Mouse (Mus musculus): Measurements from ENCODE around the gene Prelp.
A peak's percentile ranks its signal among the peaks of the same experiment; 100 is the strongest.
"Not testable (repeated sequence)": the region's sequence is repeated elsewhere in the genome, so short reads cannot be mapped to it uniquely, and the experiment has no call there.

Prelp gene

DNA sequence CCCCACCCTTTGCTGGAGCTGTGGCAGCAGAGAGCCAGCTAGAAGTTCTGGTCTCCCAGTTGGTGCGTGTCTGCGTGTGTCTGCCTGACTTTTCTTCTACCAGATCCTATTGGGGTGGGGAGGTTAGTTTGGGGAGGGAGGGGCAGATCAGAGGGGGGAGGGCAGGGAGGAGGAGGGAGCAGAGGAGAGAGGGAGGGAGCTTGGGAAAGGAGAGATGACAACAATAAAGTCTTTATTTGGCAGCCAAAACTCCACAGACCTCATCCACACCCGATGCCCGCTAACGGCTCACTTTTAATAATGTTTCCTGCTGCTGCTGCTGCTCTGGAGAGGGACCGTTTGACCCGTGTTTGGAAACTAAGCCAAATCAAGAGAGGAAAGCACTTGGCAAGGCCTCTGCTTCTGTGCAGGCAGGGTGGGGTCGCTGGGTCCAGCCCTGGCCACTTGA, at the start of gene Prelp:
Gene Prelp (minus strand): TSS at position 111 of the 448 bp plus-strand sequence.
- peak; percentile 67 to 81 for DNase-seq

DNA sequence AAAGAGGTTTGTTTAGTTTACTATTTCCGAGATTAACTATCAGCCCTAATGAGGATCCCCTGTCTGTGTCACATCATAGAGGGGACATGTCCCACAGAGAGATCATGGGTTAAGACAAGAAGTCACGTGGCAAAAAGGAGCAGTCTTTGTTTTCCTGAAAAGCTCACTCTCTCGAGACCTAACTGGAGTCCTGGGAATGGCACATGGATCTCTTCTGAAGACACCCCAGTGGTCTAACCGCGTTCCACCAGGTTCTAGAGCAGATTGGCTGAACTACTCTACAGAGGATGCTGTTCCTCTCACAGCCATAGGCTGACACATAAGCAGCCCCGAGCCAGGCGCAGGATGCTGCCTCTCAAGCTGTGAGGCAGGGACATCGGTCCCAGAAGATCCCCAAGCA, 48.2 kb upstream of the Prelp start:
- no peak for DNase-seq

DNA sequence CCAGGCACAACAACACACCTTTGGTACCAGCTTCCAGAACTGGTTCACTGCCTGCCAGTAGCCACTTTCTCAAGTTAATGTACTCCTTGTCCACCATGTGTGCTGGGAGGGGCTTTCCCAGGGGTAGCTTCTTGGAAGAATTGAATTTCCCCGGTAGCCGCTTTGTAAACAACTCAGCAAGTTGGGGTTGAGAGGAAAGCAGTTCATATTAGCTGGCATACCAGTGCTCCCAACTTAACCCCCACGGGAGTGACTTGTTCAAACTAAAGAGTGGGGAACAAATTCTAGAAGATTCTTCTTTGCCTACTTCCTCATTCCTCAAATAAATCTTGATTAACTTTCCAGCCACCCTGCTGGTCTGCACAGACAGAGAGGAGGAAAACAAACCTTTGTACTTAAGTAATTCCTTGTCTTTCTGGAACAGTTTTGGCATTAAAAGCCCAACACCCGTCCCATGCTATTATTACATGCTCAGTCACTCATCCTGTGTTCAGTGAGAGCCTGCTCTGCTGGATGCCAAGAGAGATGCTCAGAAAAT, 47.6 kb upstream of the Prelp start:
- no peak for DNase-seq

DNA sequence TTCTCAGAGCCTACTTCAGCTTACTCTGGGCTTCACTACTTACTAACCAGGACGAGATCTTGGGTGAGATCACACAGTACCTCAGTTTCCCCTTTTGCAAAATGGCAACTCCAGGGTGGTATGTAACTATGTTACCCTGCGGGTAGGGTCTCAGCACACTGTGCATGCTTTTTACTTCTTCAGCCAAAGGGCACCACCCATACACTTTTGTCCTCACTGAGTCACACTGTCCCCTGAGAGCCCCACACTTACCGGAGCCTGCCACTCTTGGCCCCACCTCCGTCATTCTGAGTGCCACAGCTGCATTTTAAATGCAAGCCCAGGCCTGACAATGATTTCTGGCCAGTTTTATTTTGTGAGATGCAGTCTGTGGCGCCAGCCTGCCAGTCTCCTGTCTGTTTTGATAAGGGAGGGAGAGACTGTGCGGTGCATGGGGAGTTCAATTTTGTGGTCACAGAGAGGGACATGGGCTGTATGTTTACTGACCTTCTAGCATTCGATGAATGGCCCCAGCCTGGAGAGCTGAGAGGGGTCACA, 46.3 kb upstream of the Prelp start:
- no peak for DNase-seq

DNA sequence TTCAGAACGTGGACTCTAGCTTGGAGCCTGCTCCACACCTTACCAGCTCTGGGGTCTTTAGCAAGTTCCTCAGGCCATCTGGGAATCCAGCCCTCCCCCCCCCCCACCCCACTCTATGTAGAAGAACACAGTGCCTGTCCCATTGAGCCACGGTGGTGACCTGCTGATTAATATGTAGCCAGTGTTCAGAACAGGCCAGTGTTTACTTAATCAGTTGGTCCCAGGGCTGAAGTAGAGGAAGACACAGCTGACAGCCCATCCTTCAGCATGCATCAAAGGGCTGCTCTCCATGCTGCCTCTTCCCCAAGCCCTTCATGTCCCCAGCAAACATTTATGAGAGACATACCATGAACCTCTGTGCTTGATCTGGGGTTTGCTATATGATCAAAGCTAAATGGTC, 44.8 kb upstream of the Prelp start:
- DNase-seq, result no peak

DNA sequence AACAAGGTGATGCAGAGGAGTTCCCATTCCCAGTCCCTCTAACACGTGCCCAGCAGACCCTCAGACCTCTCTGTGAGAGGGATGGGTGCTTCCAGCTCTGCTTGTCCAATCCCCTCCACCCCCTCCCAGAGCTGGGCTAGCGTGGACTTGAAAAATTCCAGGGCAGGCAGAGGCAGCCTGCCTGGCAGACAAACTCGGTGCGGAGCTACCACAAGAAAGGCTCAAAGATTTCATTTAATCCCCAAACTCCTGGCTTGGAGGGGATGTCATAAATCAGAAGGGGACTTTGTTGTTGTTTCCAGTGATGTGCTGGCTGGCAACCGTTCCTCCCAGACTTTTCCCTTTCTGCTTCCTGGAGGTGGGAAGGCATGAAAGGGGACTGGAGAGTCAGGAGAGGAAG, 44.1 kb upstream of the Prelp start:
- DNase-seq, result peak; percentile 38 to 42

DNA sequence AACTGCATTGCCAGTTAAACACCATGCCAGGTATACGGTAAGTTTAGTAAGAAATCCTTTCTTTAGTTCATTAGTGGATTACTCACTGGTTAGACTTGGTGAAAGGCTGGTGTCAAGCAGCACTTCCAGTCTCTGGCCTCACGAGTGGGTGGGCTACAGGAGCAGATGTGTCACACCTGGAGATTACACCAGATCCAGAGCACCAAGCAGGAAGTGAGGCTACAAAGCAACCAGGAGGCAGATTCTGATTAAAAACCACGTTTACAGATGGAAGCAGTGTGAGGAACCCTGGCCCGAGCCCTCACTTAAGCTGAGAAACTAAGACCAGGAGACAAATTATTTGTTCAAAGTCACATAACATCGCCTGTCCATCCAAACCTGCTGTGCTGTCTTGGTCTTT, 43.5 kb upstream of the Prelp start:
- DNase-seq, result no peak

DNA sequence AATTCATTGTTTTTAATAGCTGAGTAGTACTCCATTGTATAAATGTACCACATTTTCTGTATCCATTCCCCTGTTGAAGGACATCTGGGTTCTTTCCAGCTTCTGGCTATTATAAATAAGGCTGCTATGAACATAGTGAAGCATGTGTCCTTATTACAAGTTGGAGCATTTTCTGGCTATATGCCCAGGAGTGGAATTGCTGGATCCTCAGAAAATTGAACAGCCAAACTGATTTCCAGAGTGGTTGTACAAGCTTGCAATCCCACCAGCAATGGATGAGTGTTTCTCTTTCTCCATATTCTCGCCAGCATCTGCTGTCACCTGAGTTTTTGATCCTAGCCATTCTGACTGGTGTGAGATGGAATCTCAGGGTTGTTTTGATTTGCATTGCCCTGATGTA, 42.4 kb upstream of the Prelp start:
- DNase-seq, result not testable (repeated sequence)

DNA sequence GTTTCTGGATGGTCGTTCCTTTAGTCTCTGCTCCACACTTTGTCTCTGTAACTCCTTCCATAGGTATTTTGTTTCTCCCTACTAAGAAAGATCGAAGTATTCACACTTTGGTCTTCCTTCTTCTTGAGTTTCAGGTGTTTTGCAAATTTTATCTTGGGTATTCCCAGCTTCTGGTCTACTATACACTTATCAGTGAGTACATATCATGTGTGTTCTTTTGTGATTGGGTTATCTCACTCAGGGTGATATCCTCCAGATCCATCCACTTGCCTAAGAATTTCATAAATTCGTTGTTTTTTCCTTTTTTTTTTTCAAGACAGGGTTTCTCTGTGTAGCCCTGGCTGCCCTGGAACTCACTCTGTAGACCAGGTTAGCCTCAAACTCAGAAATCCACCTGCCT, 41.9 kb upstream of the Prelp start:
- not testable (repeated sequence) for DNase-seq

DNA sequence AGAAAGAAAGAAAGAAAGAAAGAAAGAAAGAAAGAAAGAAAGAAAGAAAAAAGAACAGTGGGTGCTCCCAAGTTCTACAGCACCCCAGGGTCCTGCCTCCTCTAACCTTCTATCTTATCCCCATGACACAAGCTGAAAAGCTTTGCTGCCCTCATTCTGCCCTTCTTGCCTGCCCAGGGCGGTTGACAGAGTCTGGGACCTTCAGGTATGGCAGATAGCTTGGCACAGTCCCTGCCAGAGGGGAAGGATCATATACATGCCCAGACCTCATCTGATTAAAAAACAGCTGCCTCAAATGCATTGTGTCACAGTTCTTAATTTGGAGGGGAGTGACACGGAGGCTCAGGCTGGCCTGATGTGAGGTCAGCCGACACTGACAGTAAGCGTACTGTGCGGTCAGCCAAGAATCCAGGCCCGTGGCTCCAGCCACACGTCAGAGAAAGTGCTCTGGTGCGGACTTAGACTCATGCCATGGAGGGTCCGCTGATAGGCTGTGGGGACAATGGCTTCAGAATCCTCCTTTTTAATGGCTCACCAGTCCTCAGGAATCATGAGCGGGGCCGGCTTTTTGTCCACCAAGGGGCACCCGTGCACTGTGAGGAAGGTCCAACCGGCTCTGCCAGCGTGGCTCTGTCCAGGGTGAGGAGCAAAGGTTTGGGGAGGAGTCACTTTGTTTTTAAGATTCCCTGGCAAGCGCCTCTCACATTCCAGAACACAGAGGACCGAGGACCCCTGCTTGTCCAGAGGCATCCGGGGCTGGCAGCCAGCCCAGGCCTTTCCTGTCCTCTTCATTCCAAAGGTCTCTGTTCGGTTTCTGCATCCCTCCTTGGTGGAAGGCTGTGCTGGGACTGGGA, 40.3 kb upstream of the Prelp start:
- DNase-seq, result peak; percentile 94 to 96

DNA sequence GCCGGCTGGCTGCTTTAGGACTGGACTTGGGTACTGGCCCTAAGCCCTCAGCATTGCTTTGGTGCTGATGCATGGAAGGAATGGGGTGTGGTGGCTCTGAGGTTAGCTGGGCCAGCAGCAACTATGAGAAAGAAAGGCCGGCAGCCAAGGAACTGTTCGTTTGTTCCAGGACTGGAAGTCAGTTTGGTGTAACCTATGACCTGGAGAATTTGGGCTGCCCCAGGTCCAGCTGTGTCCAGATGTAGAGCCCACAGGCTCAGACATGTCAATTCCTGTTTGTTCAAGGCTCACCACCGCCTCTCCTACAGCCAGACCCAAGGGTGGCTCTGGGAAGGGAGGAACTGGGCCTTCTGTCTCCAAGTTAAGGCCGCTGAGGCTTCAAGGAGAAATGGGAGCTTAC, 38.3 kb upstream of the Prelp start:
- DNase-seq, result peak; percentile 48 to 63

DNA sequence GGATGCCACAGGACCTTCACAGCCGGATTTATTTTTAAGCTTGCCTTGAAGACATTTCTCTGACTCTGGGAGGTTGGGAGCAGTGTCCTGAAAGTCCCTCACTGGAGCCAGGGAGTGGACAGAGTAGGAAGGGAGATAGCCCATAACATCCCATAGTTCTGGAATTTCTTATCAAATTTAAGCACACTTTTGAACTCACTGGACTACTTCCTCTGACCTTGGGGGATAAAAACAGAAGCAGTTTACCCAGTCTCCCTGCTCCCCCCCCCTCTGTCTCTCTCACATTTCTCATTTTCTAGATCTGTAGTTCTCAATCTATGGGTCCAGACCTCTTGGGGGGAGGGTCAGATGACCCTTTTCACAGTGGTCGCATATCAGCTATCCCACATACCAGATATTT, 32.8 kb upstream of the Prelp start:
- DNase-seq, result no peak

DNA sequence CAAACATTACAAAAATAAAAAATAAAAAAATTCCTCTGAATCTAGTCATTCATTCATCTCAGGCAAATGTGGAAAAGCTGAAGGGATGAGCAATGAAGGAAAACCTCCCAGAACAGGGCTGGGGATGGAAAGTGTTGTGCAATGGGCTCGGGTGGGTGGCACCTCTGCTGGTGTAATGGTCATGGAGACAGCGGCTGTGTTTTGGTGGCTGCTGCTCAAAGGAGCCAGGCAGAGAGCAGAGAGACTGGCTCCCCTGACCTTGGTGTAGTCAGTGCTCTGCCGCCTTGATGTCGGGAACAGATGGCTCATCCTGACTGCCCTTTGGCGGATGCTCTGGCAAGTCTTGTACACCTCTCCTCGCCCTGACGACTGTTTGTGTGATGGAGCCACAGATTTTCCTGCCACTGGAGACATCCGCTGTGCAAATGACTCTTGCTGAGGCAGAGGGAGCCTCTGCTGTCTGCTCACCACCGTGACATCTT, 32.1 kb upstream of the Prelp start:
- DNase-seq, result no peak

DNA sequence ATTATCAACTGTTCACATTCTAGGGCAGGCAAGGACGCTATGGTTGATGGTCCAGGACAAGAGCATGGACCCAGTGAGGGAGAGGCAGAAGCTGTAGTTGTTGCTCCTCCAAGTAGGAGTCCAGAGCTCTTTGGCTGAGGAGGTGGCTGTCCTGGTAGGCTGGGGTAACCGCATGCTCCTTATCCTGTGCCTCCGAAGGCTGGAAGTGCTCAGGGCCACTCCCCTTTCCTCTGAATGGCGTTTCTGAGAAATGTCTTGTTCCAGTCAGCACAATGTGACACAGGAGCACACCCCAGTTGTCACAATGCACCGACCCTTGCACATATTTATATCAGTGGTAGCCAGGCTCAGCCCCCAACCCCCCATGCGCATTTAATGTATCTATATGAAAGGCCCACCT, 30.4 kb upstream of the Prelp start:
- no peak for DNase-seq

DNA sequence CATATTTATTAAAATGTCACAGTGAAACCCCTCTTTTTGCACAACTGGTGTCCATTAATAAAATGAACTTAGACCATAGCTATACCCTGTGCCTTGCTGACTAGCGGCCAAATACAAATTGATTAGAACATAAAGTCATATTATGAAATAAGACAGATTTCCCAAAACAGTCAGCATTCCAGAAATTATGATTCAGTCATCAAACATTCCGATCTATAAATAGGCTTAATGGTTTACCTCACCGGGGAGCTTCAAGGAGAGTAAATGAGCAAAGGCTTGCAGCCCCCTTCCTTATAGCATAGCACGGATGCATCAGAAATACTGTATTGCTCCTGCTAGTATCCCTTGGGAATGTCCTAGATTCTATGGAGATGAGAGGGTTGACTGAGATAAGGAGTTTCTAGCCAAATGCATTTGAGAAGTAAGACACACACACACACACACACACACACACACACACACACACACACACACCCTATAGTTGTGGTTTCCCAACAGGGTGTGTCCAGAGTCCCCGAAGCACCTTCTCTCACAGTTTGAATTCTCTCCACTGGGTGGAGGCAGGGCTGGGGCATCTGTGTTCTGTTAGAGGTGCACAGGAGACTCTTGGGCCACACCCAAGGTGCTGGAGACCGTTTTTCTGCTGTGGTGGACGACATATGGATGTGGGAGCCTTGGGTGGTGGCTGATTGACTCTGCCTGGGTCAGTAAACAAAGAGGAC, 29.0 kb upstream of the Prelp start:
- DNase-seq, result no peak

DNA sequence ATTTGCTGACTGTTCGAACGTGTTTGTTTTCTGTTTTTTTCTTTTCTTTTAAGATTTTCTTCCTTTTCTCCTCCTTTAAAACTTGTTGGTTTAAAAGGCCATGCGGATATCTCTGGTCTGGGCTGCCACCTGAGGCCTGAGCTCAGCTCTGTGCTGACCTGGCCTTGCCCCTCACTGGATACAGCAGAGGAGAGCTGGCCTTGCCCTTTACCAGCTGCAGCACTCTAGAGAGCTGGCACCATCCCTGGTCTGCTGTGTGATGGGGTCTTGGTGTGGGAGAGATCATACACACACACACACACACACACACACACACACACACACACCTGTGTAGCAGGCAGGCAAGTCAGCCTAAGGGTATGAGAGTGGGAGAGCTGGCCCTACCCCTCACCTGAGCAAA, 23.9 kb upstream of the Prelp start:
- DNase-seq, result no peak

DNA sequence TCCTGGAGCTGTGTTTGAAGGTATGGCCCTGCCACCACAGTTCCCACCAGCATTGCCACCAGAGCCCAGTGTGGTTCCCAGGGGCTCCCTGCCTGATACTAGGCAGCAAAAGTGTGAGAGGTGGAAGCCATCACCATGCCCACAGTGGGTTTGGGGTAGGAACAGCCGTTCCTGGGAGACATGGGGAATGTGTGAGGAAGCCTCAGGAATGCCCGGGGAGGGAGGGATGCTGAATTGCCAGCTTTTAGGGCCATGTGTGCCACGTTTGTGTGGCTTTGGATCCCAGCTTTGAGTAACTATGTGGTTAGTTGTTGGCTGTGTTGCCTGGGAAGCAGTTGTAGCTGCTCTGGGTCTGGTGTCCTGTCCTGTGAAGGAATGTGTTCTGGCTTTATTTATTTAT, 20.7 kb upstream of the Prelp start:
- DNase-seq, result no peak

DNA sequence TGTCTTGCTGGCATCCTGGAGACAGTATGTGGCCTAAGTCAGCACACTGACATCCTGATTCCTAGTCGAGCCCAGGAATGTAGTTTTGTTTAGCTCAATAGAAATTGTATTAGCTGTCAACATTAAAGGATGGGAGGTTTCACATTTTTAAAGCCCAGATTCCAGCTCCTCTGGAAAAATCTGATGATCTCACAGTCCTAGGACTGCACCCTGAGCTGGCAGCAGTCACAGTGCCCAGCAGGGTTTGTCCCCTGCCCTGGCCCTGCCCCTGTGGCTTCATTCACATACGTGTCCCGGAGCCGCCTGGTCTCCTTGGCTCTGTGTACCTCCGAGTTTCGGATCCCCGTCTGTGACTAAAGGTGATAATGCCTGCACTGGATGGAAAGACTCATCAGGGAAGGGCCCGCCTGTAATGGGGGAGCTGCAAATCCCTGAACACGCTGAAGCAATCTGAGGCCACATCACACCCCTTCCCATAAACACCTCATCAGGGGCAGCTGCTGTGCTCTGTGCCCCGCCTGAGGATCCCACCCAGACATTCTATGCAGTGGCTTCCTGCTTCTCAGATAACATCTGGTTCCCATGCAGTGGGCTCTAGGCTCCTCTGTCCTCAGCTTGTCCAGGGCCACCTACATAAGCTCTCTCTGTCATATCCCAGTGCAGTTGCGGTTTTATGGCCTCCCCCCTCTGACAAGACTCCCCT, 20.1 kb upstream of the Prelp start:
- no peak for DNase-seq

DNA sequence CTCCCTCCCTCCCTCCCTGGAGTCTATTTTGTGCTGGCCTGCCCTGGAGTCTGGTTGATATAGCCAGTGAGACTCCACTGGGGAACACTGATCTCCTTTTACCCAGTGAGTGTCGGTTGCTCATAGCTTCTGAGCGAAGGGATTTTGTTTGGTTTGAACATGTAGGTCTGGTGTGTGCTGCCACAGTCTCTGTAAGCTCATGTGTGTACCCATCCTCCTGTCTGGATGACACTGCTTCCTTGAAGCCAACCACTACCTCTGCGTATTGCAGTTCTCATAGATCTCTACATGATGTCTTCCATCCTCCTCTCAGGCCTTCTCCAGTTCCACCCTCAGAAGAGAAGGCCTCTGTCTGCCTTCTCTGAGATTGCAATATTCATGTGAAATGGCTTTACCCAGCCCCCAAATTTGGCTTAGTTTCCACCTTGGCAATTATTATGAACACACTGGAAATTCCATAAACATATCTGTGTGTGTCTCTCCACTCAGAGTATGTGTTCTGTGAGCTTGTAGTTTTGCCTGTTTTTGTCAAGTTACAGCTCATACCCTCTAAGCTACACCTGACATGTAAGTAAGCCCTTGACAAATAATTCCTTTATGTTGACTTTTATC, 19.4 kb upstream of the Prelp start:
- no peak for DNase-seq

DNA sequence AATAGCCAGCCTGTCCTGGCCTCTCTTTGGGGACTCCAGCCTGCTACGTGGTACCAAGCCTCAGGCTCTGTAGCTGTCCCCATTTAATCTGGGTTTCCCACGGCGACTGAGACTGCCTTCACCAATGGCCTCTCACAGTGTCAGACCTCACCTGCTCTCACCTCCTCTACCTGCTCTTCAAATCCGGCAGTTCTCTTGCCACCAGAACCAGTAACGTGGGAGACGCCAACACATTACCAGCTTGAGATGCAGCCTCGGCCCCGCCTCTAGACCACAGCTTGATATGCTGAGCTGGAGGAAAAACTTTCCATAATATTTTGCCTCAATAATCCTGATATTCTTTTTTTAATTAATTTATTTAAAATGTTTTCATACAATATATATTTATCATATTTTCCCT, 18.5 kb upstream of the Prelp start:
- no peak for DNase-seq

DNA sequence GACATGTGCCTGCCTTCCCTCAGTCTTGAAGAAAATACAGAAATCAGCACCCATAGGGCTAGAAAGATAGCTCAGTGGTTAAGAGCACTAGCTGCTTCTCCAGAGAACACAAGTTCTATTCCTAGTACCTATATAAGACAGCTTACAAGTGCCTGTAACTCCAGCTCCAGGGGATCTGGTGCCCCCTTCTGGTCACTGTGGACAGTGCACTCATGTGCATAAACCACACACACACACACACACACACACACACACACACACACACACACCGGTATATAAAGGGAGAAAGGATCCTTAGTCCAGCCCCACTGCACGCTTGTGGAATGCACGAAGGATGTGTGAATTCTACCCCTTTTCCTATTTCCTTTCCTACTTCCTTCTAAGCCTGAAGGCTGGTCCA, 15.0 kb upstream of the Prelp start:
- no peak for DNase-seq

DNA sequence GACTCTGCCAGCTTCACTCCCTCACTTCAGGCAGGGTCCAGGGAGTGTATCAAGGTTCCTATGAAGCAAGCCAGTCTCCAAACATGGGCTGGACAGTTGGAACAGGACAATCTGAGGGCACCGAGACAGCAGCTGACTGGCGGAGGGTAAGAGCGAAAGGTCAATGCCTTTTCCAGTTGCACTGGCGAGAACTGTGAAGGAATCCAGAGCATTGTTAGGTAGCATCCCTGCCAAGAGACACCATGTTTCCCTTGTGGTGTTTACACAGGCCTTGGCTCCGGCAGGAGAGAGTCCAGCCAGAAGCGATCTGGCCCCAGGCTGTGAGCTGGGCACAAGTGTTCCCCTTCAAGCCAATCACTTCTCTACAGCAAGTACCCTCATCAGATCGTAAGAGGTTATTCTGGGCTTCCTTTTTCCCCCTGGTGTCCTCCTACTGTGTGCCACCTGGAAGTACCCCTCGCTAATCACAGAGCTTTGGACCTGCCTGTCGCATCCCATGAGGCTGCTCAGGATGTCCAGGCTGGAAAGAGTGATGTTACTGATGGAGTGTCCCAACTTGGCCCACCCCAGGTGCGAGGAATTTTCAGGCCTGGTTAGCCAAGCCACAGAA, 13.2 kb upstream of the Prelp start:
- DNase-seq, result peak in 1 of 2 experiments; percentile 45

All from kidney, postnatal 25 days (tissue).